Mouse (Mus musculus) MEL (cell line): ENCODE results near the gene Rbm25. TPM values are rescaled to one million over a fixed set of nuclear protein-coding genes. Genes with fewer than 3 reads are reported as not detected.

Experiments used
- DNase-seq: peaks from one replicate; pipeline ENCODE4 v3.0.0; 2011; ENCODE audit warnings: low read depth, low spot score
- H3K27ac ChIP-seq: 2 replicates; pipeline ENCODE4 v1.5.1; 2012; ENCODE audit warnings: low read depth, mild to moderate bottlenecking, control low read depth, low read length, moderate library complexity; ENCODE audit not compliant: control insufficient read depth
- H3K27me3 ChIP-seq, 2 experiments: fragments of 150-350 bp in 1 of 2; sonication (generic) in 1 of 2; 2 replicates each; pipeline ENCODE4 v1.6.1; 2012; ENCODE audit warnings: low read length in 2 of 2, mild to moderate bottlenecking in 2 of 2, improper control_type of control experiment in 1 of 2, moderate library complexity in 1 of 2; ENCODE audit not compliant: insufficient read depth in 2 of 2, control insufficient read depth in 1 of 2
- H3K36me3 ChIP-seq, 2 experiments: 2 replicates each; pipeline ENCODE4 v1.6.1; 2012 to 2014; ENCODE audit warnings: low read length in 2 of 2, improper control_type of control experiment in 1 of 2, inconsistent platforms in 1 of 2, mild to moderate bottlenecking in 1 of 2; ENCODE audit not compliant: insufficient read depth in 2 of 2, control insufficient read depth in 1 of 2
- H3K4me1 ChIP-seq, 2 experiments: fragments of 150-350 bp in 1 of 2; sonication (generic) in 1 of 2; 2 replicates each; pipeline ENCODE4 v1.6.1; 2012; ENCODE audit warnings: low read length in 2 of 2, improper control_type of control experiment in 1 of 2, mild to moderate bottlenecking in 1 of 2; ENCODE audit not compliant: insufficient read depth in 2 of 2, control insufficient read depth in 1 of 2
- H3K4me3 ChIP-seq, 2 experiments: fragments of 150-350 bp in 1 of 2; sonication (generic) in 1 of 2; 2 replicates each; pipeline ENCODE4 v1.5.1; 2012; ENCODE audit warnings: low read depth in 2 of 2, low read length in 2 of 2, mild to moderate bottlenecking in 2 of 2, moderate library complexity in 2 of 2, control low read depth in 1 of 2, improper control_type of control experiment in 1 of 2; ENCODE audit not compliant: control insufficient read depth in 1 of 2, insufficient read depth in 1 of 2
- H3K79me2 ChIP-seq: 2 replicates; pipeline ENCODE4 v1.6.1; 2012; ENCODE audit warnings: mild to moderate bottlenecking, low read length, moderate library complexity; ENCODE audit not compliant: control insufficient read depth, poor library complexity, insufficient read depth
- H3K9ac ChIP-seq: 2 replicates; pipeline ENCODE4 v1.6.1; 2012; ENCODE audit warnings: low read depth, mild to moderate bottlenecking, control low read depth, low read length, moderate library complexity; ENCODE audit not compliant: control insufficient read depth, poor library complexity, severe bottlenecking
- H3K9me3 ChIP-seq: fragments of 150-350 bp; sonication (generic); replicated peaks from 2 replicates; pipeline ENCODE4 v1.6.1; 2012; ENCODE audit warnings: mild to moderate bottlenecking, low read length, improper control_type of control experiment, moderate library complexity; ENCODE audit not compliant: insufficient read depth
- CTCF ChIP-seq, 3 experiments: IDR thresholded peaks in 2 of 3; conservative IDR thresholded peaks in 1 of 3; 2 replicates each; pipeline ENCODE4 v1.5.1; 2011 to 2012; ENCODE audit warnings: low read length in 3 of 3, low read depth in 2 of 3, mild to moderate bottlenecking in 2 of 3, improper control_type of control experiment in 1 of 3, inconsistent platforms in 1 of 3, mixed read lengths in 1 of 3, moderate library complexity in 1 of 3; ENCODE audit not compliant: control insufficient read depth in 1 of 3, insufficient read depth in 1 of 3, poor library complexity in 1 of 3, severe bottlenecking in 1 of 3
- E2F4 ChIP-seq: IDR thresholded peaks from 2 replicates; pipeline ENCODE4 v1.6.1; 2011; ENCODE audit warnings: low read depth, low read length, improper control_type of control experiment, borderline replicate concordance
- HCFC1 ChIP-seq: IDR thresholded peaks from 2 replicates; pipeline ENCODE4 v1.6.1; 2012; ENCODE audit warnings: low read depth, mild to moderate bottlenecking, inconsistent platforms, low read length, improper control_type of control experiment, moderate library complexity
- KAT2A ChIP-seq: conservative IDR thresholded peaks from 2 replicates; pipeline ENCODE4 v1.6.1; 2012; ENCODE audit warnings: low read depth, low read length, improper control_type of control experiment, inconsistent platforms
- MYB ChIP-seq: IDR thresholded peaks from 2 replicates; pipeline ENCODE4 v1.6.1; 2011; ENCODE audit warnings: mild to moderate bottlenecking, low read depth, low read length, improper control_type of control experiment
- POLR2AphosphoS2 ChIP-seq: IDR thresholded peaks from 2 replicates; pipeline ENCODE4 v1.6.1; 2011; ENCODE audit warnings: low read length, improper control_type of control experiment
- RAD21 ChIP-seq: IDR thresholded peaks from 2 replicates; pipeline ENCODE4 v1.6.1; 2011; ENCODE audit warnings: mild to moderate bottlenecking, low read depth, low read length, improper control_type of control experiment
- RCOR1 ChIP-seq: IDR thresholded peaks from 2 replicates; pipeline ENCODE4 v1.6.1; 2012; ENCODE audit warnings: low read depth, mild to moderate bottlenecking, inconsistent platforms, low read length, improper control_type of control experiment
- SIN3A ChIP-seq: IDR thresholded peaks from 2 replicates; pipeline ENCODE4 v1.6.1; 2012; ENCODE audit warnings: low read length, improper control_type of control experiment, inconsistent platforms
- TAL1 ChIP-seq: IDR thresholded peaks from 2 replicates; pipeline ENCODE4 v1.6.1; 2012; ENCODE audit warnings: mild to moderate bottlenecking, inconsistent platforms, low read length, moderate library complexity, mixed read lengths
- TBP ChIP-seq: IDR thresholded peaks from 2 replicates; pipeline ENCODE4 v1.8.0; 2011; ENCODE audit warnings: low read depth, low read length, improper control_type of control experiment
- TCF12 ChIP-seq: IDR thresholded peaks from 2 replicates; pipeline ENCODE4 v1.6.1; 2014; ENCODE audit warnings: low read depth, mild to moderate bottlenecking, inconsistent platforms, low read length, improper control_type of control experiment, moderate library complexity
- USF2 ChIP-seq, 2 experiments: IDR thresholded peaks; 2 replicates each; pipeline ENCODE4 v1.6.1; 2011 to 2012; ENCODE audit warnings: improper control_type of control experiment in 2 of 2, low read length in 2 of 2, borderline replicate concordance in 1 of 2, inconsistent platforms in 1 of 2, low read depth in 1 of 2, mild to moderate bottlenecking in 1 of 2; ENCODE audit not compliant: insufficient read depth in 1 of 2
- ZC3H11A ChIP-seq: IDR thresholded peaks from 2 replicates; pipeline ENCODE4 v1.6.1; 2012; ENCODE audit warnings: low read depth, mild to moderate bottlenecking, inconsistent platforms, low read length, improper control_type of control experiment
- ZKSCAN1 ChIP-seq: IDR thresholded peaks from 2 replicates; pipeline ENCODE4 v1.6.1; 2012; ENCODE audit warnings: low read depth, mild to moderate bottlenecking, inconsistent platforms, low read length, improper control_type of control experiment, moderate library complexity
- ZNF384 ChIP-seq: IDR thresholded peaks from 2 replicates; pipeline ENCODE4 v1.6.1; 2012; ENCODE audit warnings: low read depth, mild to moderate bottlenecking, inconsistent platforms, low read length, improper control_type of control experiment
- polyA plus RNA-seq, 2 experiments: library from polyadenylated mRNA; stranded (reverse) in 1 of 2; unstranded in 1 of 2; fragments of >175 nt in 1 of 2; fragments of >200 nt in 1 of 2; gene quantifications; 2 replicates each; pipeline versions ENCODE4 v1.2.1 to v1.2.4; 2012; ENCODE audit warnings: low replicate concordance in 2 of 2, low read depth in 1 of 2; ENCODE audit not compliant: insufficient read length in 2 of 2, insufficient read depth in 1 of 2, missing spikeins in 1 of 2
- total RNA-seq: library from RNA; depleted of rRNA; stranded (reverse); fragments of 300-350 nt; gene quantifications from 2 replicates; pipeline ENCODE4 v1.2.3, GENCODE M21; 2012

The Rbm25 gene
- total and polyA plus RNA-seq, 3 experiments = 77.3 to 375 (median 124) TPM

- no peak overlapping the region for H3K9ac ChIP-seq
- H3K36me3 ChIP-seq = peaks cover 0 to 31% of the 10 kb centered on the region in 2 experiments; a peak in 2 of 4 replicates
- no peak for TF ChIP-seq ZC3H11A
- no peak overlapping the region for H3K4me3 ChIP-seq
- DNase-seq = no peak
- H3K27me3 ChIP-seq = no peaks in the 10 kb centered on the region
- no peaks in the 10 kb centered on the region for H3K9me3 ChIP-seq
- H3K27ac ChIP-seq = no peak overlapping the region
- H3K4me1 ChIP-seq = no peaks in the 10 kb centered on the region
- H3K79me2 ChIP-seq = no peaks in the 10 kb centered on the region
These were observed 88.4 kb downstream of the Rbm25 start for GRCm38 (mm10) chr12:83719431-83719830.

DNA sequence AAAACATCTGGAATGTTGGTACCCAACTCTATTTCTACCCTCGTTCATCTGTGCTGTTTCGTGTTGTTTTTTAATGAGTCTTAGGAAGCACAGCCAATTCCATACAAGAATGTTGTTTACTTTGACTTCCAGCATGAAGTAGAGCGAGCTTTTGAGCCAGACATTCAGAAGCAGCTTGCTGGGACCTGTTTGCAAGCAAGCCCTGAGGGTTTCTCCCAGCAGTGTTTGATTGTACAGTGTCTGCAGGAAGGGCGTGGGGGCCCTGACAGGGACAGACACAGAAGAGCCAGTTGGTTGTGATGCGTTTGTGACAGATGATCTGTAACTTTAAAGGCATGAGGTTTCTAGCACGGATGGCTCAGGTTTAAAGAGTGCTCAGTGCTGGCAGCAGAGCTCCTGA is 90.2 kb downstream of the Rbm25 start:
- TF ChIP-seq SIN3A = no peak
- TF ChIP-seq MYB = no peak
- no peak for TF ChIP-seq ZKSCAN1
- no peak for TF ChIP-seq USF2 (IDR thresholded peaks at IDR 0.05; ENCODE audit: borderline replicate concordance in 1 of 2, insufficient read depth in 1 of 2, low read depth in 1 of 2, low read length in 2 of 2)
- TF ChIP-seq POLR2AphosphoS2 = no peak
- TF ChIP-seq RCOR1 = no peak

GRCm38 (mm10) chr12:83723037-83723436 is 92.0 kb downstream of the Rbm25 start:
- H3K27ac ChIP-seq = no peak overlapping the region
- H3K4me1 ChIP-seq = no peaks in the 10 kb centered on the region
- H3K9ac ChIP-seq = no peak overlapping the region
- no peaks in the 10 kb centered on the region for H3K9me3 ChIP-seq
- peaks cover 0 to 17% of the 10 kb centered on the region in 2 experiments; a peak in 2 of 4 replicates for H3K36me3 ChIP-seq
- TF ChIP-seq E2F4 (no peak), TAL1 (no peak), TBP (no peak), KAT2A (no peak), ZNF384 (no peak), HCFC1 (no peak), CTCF (IDR thresholded peaks at IDR 0.05 in 2 of 3, conservative IDR thresholded peaks at IDR 0.05 in 1 of 3; ENCODE audit: control insufficient read depth in 1 of 3, insufficient read depth in 1 of 3, low read depth in 2 of 3, low read length in 3 of 3, poor library complexity in 1 of 3, severe bottlenecking in 1 of 3) (no peak), RAD21 (no peak), RCOR1 (no peak), TCF12 (no peak)
- TF ChIP-seq, all 39 proteins: peak for 0
- no peak for DNase-seq
- Histone ChIP-seq H3K4me3 (no peak overlapping the region), H3K27me3 (no peaks in the 10 kb centered on the region), H3K79me2 (no peaks in the 10 kb centered on the region)

More for the DNA sequence above, 90.2 kb downstream of the Rbm25 start:
- no peaks in the 10 kb centered on the region for H3K4me1 ChIP-seq
- no peak overlapping the region for H3K9ac ChIP-seq
- no peak overlapping the region for H3K4me3 ChIP-seq
- DNase-seq = no peak
- no peaks in the 10 kb centered on the region for H3K9me3 ChIP-seq
- no peaks in the 10 kb centered on the region for H3K79me2 ChIP-seq
- H3K36me3 ChIP-seq = peaks cover 0 to 26% of the 10 kb centered on the region in 2 experiments; a peak in 2 of 4 replicates
- no peaks in the 10 kb centered on the region for H3K27me3 ChIP-seq
- H3K27ac ChIP-seq = no peak overlapping the region
